Mouse (Mus musculus) spleen, postnatal 10 days (tissue): Measurements from ENCODE around the gene H2afb1.
"Not testable (repeated sequence)": the region's sequence is repeated elsewhere in the genome, so short reads cannot be mapped to it uniquely, and the experiment has no call there.

Experiments used
- DNase-seq, 2 experiments: peaks; one replicate each; pipeline ENCODE4 v3.0.0; 2021 to 2022; ENCODE audit warnings: low spot score in 2 of 2

H2afb1 gene

DNA sequence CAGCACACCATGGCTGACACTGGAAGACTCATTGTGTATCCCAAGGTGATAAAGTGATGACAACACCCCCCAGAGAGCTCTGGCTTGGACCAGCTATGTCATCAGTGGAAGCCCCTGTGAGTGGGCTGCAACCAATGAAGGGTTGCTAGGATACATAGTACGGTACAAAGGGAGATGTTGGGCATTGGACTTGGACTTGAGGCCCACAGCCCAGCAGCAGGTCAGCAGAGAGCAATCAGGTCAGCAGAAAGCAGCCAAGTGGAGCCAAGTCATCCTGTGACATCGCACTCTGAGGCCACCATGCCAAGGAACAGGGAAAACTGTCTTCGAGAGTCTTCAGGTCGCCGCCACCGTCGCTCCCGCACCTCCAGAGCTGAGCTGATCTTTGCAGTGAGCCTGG lies at the start of gene H2afb1:
Gene H2afb1 (plus strand): TSS at position 301 of the 400 bp plus-strand sequence.
- DNase-seq: not testable (repeated sequence)

DNA sequence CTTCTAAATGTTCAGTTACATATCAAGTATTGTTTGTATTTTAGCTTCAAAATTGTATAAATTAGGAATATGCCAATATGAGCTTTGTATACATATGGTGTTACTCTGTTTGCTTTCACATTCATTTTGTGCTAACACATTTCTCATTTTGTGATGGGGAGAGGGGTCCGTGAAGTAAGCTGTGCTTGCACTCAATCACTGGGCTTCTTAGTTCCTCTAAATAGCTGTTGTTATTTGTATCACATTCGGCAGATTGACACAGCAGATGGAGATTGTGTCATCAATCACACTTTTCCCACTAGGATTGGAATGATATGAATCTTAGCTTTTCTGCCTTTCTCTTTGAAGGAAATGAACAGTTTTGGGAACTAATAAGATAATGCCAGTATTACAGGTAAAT lies 21.5 kb downstream of the H2afb1 start:
- no peak for DNase-seq
